Mouse (Mus musculus) hindbrain, embryonic 13.5 days (tissue): ENCODE results near the gene Gm4985. TPM values are rescaled to one million over a fixed set of nuclear protein-coding genes. Genes with fewer than 3 reads are reported as not detected.
"Not testable (repeated sequence)": the region's sequence is repeated elsewhere in the genome, so short reads cannot be mapped to it uniquely, and the experiment has no call there.

Source experiments
- ATAC-seq: fragments of 200-750 bp; cut with Nextera tagmentation; 2 replicates; pipeline ENCODE4 v1.8.0; 2017; ENCODE audit warnings: moderate TSS enrichment; ENCODE audit not compliant: low FRiP score
- H3K27ac ChIP-seq: fragments of 300-500 bp; sonication (generic); 2 replicates; pipeline ENCODE4 v1.5.1; 2015; ENCODE audit warnings: inconsistent platforms, mild to moderate bottlenecking, moderate library complexity
- H3K27me3 ChIP-seq: fragments of 300-500 bp; sonication (generic); 2 replicates; pipeline ENCODE4 v1.6.1; 2015; ENCODE audit warnings: mild to moderate bottlenecking, inconsistent platforms
- H3K36me3 ChIP-seq: fragments of 300-500 bp; sonication (generic); 2 replicates; pipeline ENCODE4 v1.6.1; 2015; ENCODE audit warnings: mild to moderate bottlenecking, inconsistent platforms
- H3K4me1 ChIP-seq: fragments of 300-500 bp; sonication (generic); replicated peaks from 2 replicates; pipeline ENCODE4 v1.6.1; 2015; ENCODE audit warnings: inconsistent platforms
- H3K4me2 ChIP-seq: fragments of 300-500 bp; sonication (generic); 2 replicates; pipeline ENCODE4 v1.6.1; 2015; ENCODE audit warnings: inconsistent platforms, mild to moderate bottlenecking, moderate library complexity
- H3K4me3 ChIP-seq: fragments of 300-500 bp; sonication (generic); 2 replicates; pipeline ENCODE4 v1.5.1; 2015; ENCODE audit warnings: mild to moderate bottlenecking, inconsistent platforms
- H3K9ac ChIP-seq: fragments of 300-500 bp; sonication (generic); 2 replicates; pipeline ENCODE4 v1.6.1; 2015; ENCODE audit warnings: mild to moderate bottlenecking, inconsistent platforms
- H3K9me3 ChIP-seq: fragments of 300-500 bp; sonication (generic); 2 replicates; pipeline ENCODE4 v1.6.1; 2016; ENCODE audit warnings: inconsistent platforms
- WGBS: fragments of 180-500 bp; shearing (Covaris S2); methylation state at CpG from one replicate; pipeline ENCODE4 v1.1.7; 2015; 5-methylcytosine and 5-hydroxymethylcytosine counted together
- microRNA-seq: library from miRNA; unstranded; fragments of <30 nt; microRNA quantifications from one replicate; pipeline ENCODE4, GENCODE M21; 2016
- polyA plus RNA-seq: library from polyadenylated mRNA; unstranded; fragments of >200 nt; fragmentation: Nextera tagmentation; extraction: Ambion mirVana; gene quantifications from 2 replicates; pipeline ENCODE4 v1.2.1, GENCODE M21; 2015

Gene Gm4985
- polyA plus RNA-seq = not detected in 2 replicates

GRCm38 (mm10) chrX:23958834-23959233 lies at the start of gene Gm4985:
Gene Gm4985 (minus strand): TSS chrX:23958934.
- not testable (repeated sequence) for H3K9ac ChIP-seq, H3K36me3 ChIP-seq, H3K4me1 ChIP-seq, ATAC-seq, H3K9me3 ChIP-seq, H3K27ac ChIP-seq, H3K27me3 ChIP-seq, H3K4me3 ChIP-seq, H3K4me2 ChIP-seq
- WGBS = 87% methylated on average over 8 of the region's 8 CpGs

DNA sequence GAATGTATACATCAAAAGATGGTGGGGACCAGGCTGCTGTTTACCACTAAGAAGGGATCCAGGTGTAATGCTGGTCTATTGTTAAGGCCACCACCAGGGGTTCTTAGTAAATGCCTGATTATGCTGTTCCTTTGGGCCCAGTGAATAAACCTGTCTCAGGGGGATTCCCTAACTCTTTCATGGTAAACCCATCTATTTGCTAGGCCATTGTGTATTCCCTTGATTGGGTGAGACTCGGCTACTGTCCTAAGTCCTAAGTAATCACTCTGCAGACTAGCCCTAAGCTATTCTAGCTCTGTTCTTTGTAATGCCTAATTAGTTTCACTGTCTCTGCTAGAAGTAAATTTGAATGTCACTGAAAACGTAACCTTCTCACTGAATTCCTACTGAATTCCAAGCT lies 4.6 kb downstream of the Gm4985 start:
- H3K9me3 ChIP-seq = no peaks in the 10 kb centered on the region
- no peak for ATAC-seq
- H3K4me1 ChIP-seq = no peaks in the 10 kb centered on the region

More for the DNA sequence above, 4.6 kb downstream of the Gm4985 start:
- Histone ChIP-seq H3K4me3 (no peak overlapping the region), H3K9ac (no peak overlapping the region), H3K27ac (no peak overlapping the region), H3K27me3 (no peaks in the 10 kb centered on the region), H3K4me2 (no peak overlapping the region), H3K36me3 (no peaks in the 10 kb centered on the region)
- 64% methylated on average over 2 of the region's 2 CpGs for WGBS

Small RNA genes within 50 kb of the gene (microRNA-seq; reads per million reads assigned to microRNA genes)
- gene Gm25299 = not detected

Other genes starting within 250 kb of the Gm4985 start
- gene Gm4907, start 76.4 kb downstream of the Gm4985 start, polyA plus RNA-seq = not detected in 2 replicates